Mouse (Mus musculus) central nervous system, embryonic 14 days (tissue): ENCODE measurements around the gene Ptn. TPM values are rescaled to one million over a fixed set of nuclear protein-coding genes. Genes with fewer than 3 reads are reported as not detected.

Source experiments
- polyA plus RNA-seq: library from polyadenylated mRNA; depleted of rRNA; stranded (reverse); fragments of >200 nt; gene quantifications from 2 replicates; pipeline ENCODE4 v1.2.3, GENCODE M21; 2012; rRNA removed

Gene Ptn
- 363 and 488 TPM in 2 replicates for polyA plus RNA-seq

DNA sequence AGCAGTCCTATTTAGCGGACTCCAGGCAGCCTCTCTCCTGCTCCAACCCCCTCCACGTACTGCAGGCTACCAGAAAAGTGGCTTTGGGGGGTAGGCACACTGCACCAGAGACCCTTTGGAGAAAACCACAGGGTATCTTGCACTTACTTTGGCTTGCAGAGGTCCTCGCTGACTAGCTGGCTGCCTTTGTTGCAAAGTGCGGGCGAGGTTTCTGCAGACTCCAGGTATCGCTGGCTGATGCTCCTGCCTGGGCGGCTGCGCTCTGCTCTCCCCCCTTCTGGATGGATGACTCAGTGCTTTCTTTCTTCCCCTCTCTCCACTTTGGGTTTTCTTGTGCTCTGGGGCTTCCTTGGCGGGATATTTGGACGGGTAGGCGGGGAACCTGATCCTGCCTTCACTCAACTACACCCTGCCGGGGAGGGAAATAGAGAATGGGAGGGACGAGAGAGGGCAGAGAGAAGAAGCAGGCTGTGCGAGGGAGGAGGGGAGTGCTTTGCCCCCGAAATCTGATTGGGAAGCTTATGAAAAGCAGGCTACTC, at the start of gene Ptn:
Gene Ptn (minus strand): TSS at position 474 of the 539 bp plus-strand sequence.

